8 mouse cellular contexts compared by ENCODE assay signal in genomic region chr6:85586805-85587367, GRCm38 (mm10). TPM values are rescaled to one million over a fixed set of nuclear protein-coding genes. Genes with fewer than 3 reads are reported as not detected.
DNase-seq lines count a peak whose midpoint lies in the region; ATAC-seq lines count a peak whose summit lies in the region.

No protein-coding gene starts in this region.

- H3K27ac ChIP-seq in heart, embryonic 11.5 days (ENCODE audit: low read depth, low read length) = no peak overlapping the region
- peak overlapping the region; percentile 94; the same call in 1 of the 2 replicates for H3K27ac ChIP-seq in forebrain, embryonic 12.5 days

- 31% methylated on average over 9 of the region's 9 CpGs for WGBS in heart, embryonic 11.5 days (ENCODE audit: insufficient replicate concordance)
- WGBS in forebrain, embryonic 12.5 days = 28% methylated on average over 9 of the region's 9 CpGs

- 0 out of 2 replicates have a peak, but pooled peaks cover 10% of the 10 kb centered on the region for H3K4me1 ChIP-seq in heart, embryonic 11.5 days (ENCODE audit: control insufficient read depth, insufficient read depth, low read length)
- peaks cover 21% of the 10 kb centered on the region for H3K4me1 ChIP-seq in forebrain, embryonic 12.5 days

- no peaks in the 10 kb centered on the region for H3K27me3 ChIP-seq in heart, embryonic 11.5 days (ENCODE audit: control insufficient read depth, insufficient read depth, low read length)
- no peaks in the 10 kb centered on the region for H3K27me3 ChIP-seq in forebrain, embryonic 12.5 days

- H3K9me3 ChIP-seq in heart, embryonic 11.5 days (replicated peaks; ENCODE audit: control insufficient read depth, low read length) = no peaks in the 10 kb centered on the region
- H3K9me3 ChIP-seq in forebrain, embryonic 12.5 days = no peaks in the 10 kb centered on the region

- peak overlapping the region; percentile 71 for H3K4me2 ChIP-seq in heart, embryonic 11.5 days
- peak overlapping the region; percentile 64 for H3K4me2 ChIP-seq in forebrain, embryonic 12.5 days

- peak overlapping the region; percentile 72 for H3K4me3 ChIP-seq in heart, embryonic 11.5 days (ENCODE audit: low read depth, low read length)
- H3K4me3 ChIP-seq in forebrain, embryonic 12.5 days (replicated peaks) = peak overlapping the region; percentile 89

- no peak for DNase-seq in heart, postnatal 14 days
- DNase-seq in WW6 (ENCODE audit: low read depth, low spot score) = peak; percentile 14
- DNase-seq in kidney, adult 8-10 months = peak; percentile 6 to 9
- peak; percentile 19 for DNase-seq in lung, postnatal 36 days
- no peak for DNase-seq in urinary bladder, postnatal 14 days (ENCODE audit: low spot score)
- DNase-seq in layer of hippocampus, adult 8-10 months (ENCODE audit: low spot score in 2 of 2) = no peak

- intact Hi-C loops in heart, postnatal 14 days (cut with DNase I) = loop anchor here (10.0 kb wide), 1 partner anchor 318 kb away; the partner anchor contains the start of gene Nat8f4

- H3K36me3 ChIP-seq in heart, embryonic 11.5 days (ENCODE audit: control insufficient read depth, insufficient read depth, low read length) = no peaks in the 10 kb centered on the region
- H3K36me3 ChIP-seq in forebrain, embryonic 12.5 days (replicated peaks) = peaks cover 6% of the 10 kb centered on the region; the same call in 1 of the 2 replicates

- no peak overlapping the region for H3K9ac ChIP-seq in heart, embryonic 11.5 days (ENCODE audit: low read depth, low read length)
- H3K9ac ChIP-seq in forebrain, embryonic 12.5 days = 0 out of 2 replicates have a peak overlapping the region, but pooled peaks have one; percentile 88

- no peak for ATAC-seq in heart, embryonic 11.5 days (replicated peaks; ENCODE audit: insufficient number of reproducible peaks, low FRiP score, low TSS enrichment)
- ATAC-seq in forebrain, embryonic 12.5 days (ENCODE audit: low FRiP score) = no peak

RNA-seq across cellular contexts. Expression of gene Alms1, which starts 0.4 kb away (rescaled TPM):
- polyA plus RNA-seq in heart, embryonic 11.5 days (2014; fragmentation: Nextera tagmentation; extraction: Ambion mirVana) = 4.3 and 4.7 TPM in 2 replicates
- 1 to 10 TPM; 2.4 to 2.6 TPM for total RNA-seq in heart, postnatal 14 days (2021)
- 11.4 and 14.0 TPM in 2 replicates for polyA plus RNA-seq in forebrain, embryonic 12.5 days (2016; fragmentation: Nextera tagmentation; extraction: Ambion mirVana)
- total RNA-seq in layer of hippocampus, adult 8-10 months (2022) = 10 to 100 TPM in 1 of 4 experiments, 1 to 10 TPM in 3; 7.2 to 10.1 (median 8.4) TPM

Comparison
In these comparisons a context has a peak if more than half of its experiments do, and no peak if none do; other contexts are left out.
1. DNase-seq: peak in WW6 (single experiment), kidney, adult 8-10 months (2 of 2) and lung, postnatal 36 days (single experiment); none in heart, postnatal 14 days (0 of 2), urinary bladder, postnatal 14 days (single experiment) and layer of hippocampus, adult 8-10 months (0 of 2).